Mouse (Mus musculus): ENCODE results near the gene Zfp990.
"Not testable (repeated sequence)": the region's sequence is repeated elsewhere in the genome, so short reads cannot be mapped to it uniquely, and the experiment has no call there.

The Zfp990 gene

DNA sequence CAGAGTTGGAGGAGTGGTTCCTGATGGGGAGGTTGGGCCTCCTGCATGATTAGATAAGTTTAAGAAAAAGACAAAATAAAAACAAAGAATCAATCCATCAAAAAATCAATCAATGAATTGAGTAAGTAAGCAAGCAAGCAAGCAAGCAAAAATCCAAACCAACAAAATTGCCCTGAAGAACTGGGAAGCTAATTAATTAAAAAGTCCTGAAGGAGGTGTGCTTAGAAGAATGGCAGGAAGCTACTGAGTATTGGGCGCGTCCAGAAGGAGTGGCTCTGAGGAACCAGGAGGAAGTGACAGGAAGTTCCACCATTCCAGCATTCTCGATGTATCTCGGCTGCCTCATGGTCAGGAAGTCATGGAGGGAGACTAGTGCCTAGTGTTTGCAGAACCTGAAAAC lies at the start of gene Zfp990:
Zfp990 (plus strand) TSS at position 301 of the 400 bp plus-strand sequence.
- CTCF ChIA-PET, result not testable (repeated sequence)

DNA sequence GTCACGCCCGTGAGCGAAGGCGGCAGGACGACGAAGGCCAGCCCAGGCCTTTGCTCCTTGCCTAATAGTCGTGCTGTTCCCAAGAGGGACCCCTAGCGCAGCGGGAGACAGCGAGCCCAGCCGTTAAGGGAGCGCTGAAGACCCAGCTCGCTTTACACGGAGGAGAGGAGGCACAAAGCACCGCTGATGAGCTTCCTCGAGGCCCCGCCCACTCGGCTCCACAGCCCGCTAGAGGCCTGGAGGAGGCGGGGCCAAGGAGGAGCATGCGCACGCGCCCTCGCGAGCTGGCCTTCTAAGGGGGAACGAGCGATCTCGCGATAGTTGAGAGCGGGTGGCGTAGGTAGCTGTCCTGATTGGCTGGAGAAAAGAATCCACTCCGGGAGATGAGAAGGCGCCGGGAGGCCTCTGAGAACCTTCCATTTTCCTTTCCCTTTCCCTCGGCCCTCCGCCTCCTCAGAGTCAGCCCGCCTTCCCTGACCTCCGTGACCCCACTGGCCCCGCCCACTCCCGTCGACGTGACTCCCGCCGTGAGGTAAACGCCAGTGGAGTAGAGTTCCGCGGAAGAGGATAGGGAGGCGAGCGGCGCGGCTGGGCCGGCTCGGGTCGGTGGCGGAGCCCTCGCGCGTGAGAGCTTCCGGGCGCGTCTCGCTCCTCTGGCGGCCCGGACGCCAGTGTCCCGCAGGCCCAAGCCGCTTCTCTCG lies 46.9 kb upstream of the Zfp990 start:
- CTCF ChIA-PET, result not testable (repeated sequence)

DNA sequence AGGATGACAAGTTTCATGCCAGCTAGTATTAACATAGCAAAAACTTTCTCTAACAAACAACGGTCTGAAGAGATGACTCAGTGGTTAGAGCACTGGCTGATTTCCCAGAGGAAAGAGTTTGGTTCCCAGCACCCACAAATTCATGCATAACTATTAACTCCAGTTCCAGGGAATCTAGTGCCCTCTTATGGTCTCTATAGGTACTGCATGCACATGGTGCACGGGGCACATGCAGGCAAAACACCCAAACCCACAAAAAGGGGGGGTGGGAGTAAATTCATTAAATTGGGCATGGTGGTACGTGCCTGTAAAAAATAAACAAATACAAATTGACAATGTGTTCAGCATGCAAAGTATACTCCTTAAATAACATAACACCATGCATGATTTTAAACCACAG lies 32.4 kb upstream of the Zfp990 start:
- CTCF ChIA-PET, result no interaction called here

DNA sequence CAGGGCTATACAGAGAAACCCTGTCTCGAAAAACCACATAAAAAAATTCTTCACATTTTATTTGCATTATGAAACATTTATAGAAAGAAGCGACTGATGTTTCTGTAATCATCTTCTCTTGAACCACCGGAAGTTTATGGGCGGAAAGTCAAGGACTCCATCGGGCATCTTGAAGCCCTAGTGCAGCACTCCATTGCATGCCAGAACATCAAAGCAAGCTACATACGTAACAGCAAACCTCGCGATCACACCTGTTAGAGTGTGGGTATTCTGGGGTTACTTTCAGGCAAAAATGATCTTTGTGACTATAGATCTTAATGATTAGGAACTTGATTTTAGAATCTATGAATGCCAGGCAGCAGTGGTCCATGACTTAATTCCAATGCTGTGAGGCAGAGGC lies 29.9 kb upstream of the Zfp990 start:
- CTCF ChIA-PET, result not testable (repeated sequence)

DNA sequence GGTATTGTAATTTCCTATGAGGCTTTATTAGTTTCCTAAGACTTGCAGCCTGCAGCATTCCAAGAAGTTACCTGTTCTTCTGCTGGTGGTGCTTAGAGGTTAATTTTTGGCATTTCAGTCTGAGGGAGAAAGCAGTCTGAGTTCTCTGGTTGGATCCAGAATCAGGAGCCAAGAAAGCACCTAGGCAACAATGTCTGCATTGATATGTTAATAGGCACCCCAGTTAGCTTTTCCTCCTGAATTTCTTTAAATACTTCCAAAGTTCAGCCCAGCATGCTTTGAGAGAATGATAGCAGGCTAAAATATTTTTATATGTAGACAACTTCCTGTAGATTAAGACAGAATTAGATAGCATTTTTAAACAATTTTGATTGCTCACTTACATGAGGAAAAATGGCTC lies 21.2 kb upstream of the Zfp990 start:
- CTCF ChIA-PET, result no interaction called here

DNA sequence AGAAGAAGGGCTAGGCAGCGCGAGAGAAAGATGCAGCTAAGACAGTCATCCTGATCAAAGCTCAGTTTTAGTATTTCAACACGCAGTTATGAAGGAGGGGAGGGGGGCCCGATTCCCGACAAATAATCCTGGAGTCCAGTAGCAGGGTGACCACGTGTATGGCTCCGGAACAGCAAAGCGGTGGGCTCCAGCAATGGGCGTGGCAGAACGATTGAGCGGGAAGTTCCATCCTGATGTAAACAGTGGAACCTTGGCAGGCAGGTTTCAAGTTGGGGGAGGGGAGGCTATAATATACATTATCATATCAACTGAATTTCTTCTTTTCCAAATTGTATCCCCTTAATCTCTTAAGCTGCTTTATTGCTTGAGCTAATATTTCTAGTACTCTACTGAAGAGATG lies 18.4 kb upstream of the Zfp990 start:
- CTCF ChIA-PET, result no interaction called here

DNA sequence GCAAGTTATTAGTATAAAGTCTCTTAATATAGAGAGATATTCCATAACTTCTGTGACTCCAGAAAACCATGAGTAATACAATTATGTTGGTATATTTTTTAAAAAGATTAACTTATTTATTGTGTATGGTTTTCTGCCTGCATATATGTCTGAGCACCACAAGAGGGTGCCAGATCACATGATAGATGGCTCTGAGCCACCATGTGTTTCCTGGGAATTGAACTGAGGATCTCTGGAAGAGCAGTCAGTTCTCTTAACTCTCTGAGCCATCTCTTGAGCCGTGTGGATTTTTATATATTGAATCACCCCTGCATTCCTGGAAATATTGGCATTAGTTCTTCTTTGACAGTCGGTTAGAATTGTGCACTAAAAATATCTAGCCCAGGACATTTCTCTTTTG lies 17.2 kb upstream of the Zfp990 start:
- CTCF ChIA-PET, result not testable (repeated sequence)

DNA sequence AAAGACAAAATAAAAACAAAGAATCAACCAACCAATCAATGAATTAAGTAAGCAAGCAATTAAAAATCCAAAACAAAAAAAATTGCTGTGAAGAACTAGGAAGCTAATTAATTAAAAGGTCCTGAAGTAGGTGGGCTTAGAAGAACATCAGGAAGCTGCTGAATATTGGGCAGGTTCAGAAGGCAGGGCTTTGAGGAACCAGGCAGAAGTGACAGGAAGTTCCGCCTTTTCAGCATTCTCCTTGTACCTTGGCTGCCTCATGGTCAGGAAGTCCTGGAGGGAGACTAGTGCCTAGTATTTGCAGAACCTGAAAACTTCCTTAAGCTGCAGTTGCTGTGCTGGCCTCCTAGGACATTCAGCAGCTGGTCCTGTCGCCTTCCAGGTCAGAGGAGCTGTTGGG lies 4.1 kb downstream of the Zfp990 start:
- CTCF ChIA-PET, result not testable (repeated sequence)

DNA sequence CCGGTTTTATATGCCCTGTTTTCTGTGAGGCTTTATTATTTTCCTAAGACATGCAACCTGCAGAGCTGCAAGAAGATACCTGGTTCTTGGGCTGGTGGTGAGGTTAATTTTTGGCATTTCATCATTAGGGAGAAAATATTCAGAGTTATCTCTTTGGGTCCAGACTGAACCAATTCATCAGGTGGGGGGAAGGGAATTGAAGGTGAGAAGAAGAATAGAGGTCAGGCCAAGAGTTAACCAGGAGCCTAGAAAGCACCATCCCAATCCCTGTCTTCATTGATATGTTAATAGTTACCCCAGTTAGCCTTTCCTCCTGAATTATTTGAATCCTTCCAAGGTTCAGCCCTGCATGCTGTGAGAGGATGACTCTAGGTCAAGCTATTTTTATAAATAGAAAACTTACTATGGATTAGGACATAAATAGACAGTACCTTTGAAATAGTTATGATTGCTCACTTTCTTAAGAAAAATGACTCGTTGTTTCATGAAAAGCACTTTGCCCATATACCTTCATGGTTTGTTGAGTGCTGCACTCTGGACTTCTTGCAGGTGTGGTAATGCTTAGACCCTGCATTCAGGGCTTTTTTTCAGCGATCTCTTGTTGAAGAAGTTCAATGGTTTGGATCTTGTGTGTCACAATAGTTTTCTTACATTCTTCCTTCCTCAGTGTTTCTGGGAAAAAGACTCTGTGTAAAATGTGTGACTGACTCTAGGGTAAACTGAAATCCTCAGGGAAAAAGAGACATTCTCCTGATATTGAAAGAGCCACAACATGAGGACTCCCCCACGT lies 5.4 kb downstream of the Zfp990 start:
- CTCF ChIA-PET, result not testable (repeated sequence)

DNA sequence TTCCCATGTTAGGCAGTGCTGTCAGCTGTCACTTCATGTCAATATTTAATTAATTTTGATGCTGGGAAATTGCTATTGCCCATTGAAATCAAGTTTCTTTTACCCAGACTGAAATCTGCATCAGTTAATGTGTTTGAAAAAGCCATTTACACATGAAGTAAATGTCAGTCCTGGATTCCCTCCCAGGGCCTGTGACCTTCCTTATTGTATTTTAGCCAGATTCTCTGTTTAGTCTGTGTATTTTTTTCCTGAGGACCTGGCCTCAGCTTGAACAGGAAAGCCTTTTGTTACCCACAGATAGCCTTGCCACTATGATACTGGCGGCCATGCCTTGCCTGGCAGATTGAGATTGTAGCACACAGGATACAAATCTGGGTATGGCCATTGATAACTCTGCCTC lies 6.8 kb downstream of the Zfp990 start:
- CTCF ChIA-PET, result not testable (repeated sequence)

DNA sequence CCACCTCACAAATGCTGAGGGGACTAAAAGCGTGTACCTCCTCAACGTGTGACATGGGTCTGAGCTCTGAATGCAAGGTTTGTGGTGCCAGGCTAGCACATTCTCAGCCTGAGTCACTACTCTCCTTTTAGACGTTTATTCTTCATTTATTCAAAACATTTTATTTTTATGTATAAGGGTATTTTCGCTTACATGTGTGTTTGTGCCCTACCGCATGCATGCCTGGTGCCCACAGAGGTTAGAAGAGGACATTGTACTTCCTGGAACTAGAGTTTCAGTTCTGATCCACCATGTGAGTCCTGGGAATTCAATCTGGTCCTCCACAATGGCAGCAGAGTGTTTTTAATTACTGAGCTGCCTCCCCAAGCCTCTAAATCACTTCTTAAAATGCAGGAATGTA lies 33.3 kb downstream of the Zfp990 start:
- CTCF ChIA-PET, result not testable (repeated sequence)

DNA sequence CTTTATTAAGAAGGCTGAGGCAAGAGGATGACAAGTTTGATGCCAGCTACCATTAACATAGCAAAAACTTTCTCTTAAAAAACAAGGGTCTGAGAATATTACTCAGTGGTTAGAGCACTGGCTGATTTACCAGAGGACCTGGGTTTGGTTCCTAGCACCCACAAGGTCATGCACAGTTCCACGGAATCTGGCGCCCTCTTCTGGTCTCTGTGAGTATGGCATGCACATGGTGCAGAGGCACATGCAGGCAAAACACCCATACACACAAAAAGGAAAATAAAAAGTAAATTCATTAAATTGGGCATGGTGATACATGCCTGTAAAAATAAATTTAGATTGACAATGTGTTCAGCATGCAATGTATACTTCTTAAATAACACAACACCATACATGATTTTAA lies 34.5 kb downstream of the Zfp990 start:
- CTCF ChIA-PET, result not testable (repeated sequence)

DNA sequence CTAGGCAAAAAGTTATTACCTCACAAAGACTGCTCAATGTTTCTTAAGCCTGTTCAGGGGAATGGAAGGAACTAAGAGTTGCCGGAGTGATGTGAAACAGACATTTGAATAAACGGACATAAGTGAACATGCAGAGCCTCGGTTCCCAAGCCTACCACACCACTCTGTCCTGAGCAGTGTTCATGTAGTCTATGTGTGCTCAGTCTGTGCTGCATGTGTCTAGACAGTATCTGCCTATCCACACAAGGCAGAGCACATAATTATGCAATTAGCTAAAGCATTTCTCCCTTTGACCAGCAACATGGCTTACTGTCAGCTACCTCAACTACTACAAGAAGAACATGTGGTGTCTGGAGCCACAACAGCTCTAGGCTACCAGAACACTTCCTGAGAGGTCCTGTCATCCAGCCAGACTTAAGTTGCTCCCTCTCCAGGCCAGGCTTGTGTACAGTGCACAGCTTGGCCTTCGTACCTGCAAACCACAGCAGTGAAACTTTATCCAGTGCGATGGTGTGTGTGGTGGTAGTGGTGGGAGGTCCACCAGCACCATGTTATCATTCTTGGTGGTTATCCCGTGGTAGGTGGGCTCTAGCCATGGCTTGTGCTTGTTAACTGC lies 35.3 kb downstream of the Zfp990 start:
- CTCF ChIA-PET, result not testable (repeated sequence)

DNA sequence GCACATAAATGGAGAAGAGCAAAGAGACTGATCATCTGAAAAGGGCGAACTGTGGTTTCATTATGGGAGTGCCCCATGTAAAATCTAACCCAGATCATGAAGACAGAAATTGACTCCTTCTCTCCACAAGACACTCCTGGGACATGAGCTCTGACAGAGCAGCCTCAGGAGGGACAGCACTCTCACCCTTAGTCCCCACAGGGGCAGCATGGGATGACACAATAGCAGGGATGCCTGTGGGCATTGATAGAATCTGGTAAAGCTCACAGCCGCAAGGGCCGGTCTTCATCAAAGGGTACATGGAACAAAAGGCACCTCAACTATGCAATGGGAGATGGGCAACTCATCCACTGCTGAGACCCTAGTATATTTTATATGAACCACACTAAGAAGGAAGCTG lies 35.9 kb downstream of the Zfp990 start:
- CTCF ChIA-PET, result not testable (repeated sequence)

DNA sequence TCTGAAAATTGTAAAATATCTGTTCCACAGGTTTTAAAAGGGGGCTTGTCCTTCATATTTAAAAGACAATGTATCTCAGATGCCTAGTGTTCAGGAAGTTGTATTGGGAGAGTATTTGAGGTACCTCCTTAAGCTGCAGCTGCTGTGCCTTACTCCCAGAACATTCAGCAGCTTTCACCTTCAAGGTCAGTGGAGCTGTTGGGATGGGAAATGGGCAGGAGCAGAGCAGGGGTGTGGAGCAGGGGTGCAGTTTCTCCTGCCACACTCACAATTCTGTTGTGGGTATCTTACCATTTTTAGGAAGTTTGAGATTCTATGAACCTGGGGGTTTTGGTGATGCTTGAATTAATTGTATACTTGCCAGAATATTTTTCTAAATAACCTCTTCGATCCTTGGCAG lies 46.1 kb downstream of the Zfp990 start:
- CTCF ChIA-PET, result no interaction called here

DNA sequence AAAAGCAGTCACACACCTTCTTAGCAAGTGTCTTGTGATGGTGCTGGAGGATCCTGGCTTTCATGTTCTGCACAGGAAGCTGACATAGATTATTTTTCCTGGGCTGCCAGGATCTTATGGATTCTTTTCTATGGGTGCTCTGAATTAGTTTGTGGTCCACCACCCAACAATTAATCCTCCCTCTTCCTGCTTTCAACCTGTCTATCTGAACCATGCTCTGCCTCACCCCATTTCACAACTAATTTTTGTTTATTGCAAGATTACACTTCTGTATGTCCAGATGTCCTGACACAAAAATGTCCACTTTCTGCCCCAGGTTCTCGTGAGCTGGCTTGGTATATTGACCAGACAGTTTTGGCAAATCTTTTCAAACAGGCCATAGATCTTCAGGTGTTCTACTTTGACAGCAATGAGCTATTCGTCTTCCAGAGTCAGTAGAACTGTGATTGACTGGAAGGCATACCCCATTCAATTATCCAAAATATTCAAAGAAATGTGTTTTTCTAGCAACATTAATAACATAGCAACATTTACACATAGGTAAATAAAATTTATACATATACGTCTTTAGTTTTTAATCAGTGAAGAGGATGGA lies 49.0 kb downstream of the Zfp990 start:
- CTCF ChIA-PET, result no interaction called here

DNA sequence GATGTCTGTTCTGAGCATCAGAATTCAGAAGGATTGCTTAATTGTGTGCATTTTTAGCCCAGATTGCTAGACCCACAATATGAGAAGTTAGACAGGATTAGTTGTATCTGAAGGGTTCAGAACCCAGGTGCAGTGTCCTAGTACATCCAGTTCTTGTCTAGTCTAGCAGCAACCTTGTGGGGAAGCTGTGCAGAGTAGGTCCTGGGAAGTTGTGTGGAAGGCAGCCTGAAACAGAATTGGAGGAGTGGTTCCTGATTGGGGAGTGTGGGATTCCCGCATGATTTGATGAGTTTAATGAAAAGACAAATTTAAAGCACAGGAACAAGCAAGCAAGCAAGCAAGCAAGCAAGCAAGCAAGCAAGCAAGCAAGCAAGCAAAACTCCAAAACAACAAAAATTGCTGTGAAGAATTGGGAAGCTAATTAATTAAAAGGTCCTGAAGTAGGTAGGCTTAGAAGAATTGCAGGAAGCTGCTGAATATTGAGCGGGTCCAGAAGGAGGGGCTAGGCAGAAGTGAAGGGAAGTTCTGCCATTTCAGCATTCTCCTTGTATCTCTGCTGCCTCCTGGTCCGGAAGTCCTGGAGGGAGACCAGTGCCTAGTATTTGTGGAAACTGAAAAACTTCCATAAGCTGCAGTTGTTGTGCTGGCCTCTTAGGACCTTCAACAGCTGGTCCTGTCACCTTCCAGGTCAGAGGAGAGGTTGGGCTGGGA lies 53.7 kb downstream of the Zfp990 start:
- CTCF ChIA-PET, result no interaction called here

DNA sequence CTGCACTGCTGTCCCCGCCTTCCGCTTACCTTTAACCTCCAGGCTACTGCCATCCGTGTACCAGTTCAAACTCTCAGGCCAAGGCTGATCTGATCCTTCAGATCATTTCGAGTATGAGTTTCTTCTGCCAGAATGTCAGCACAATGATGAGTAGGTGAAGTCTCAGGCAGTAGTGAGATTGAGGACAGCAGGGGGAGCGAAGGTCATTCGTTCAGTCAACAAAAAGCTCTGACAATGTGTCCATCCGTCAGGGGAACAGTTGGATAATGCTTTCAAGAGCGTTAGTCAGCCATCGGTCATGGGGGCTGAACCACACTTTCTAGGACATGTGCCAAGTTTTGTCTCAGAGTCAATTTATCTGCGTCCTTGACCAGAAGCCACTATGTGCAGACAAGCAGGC lies 59.9 kb downstream of the Zfp990 start:
- CTCF ChIA-PET, result not testable (repeated sequence)

DNA sequence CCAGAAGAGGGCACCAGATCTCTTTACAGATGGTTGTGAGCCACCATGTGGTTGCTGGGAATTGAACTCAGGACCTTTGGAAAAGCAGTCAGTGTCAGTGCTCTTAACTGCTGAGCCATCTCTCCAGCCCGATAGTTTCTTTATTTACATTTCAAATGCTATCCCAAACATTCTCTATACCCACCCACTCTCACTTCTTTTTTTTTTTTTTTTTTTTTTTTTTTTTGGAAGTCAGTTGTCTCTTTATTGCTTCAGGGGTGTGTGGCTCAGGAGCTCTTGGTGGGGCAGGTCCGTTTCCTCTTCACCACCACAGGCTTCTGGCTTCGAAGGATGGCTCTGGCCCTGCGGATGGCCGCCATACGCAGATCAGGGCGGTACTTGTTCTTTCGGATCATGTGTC lies 66.1 kb downstream of the Zfp990 start:
- CTCF ChIA-PET, result not testable (repeated sequence)

DNA sequence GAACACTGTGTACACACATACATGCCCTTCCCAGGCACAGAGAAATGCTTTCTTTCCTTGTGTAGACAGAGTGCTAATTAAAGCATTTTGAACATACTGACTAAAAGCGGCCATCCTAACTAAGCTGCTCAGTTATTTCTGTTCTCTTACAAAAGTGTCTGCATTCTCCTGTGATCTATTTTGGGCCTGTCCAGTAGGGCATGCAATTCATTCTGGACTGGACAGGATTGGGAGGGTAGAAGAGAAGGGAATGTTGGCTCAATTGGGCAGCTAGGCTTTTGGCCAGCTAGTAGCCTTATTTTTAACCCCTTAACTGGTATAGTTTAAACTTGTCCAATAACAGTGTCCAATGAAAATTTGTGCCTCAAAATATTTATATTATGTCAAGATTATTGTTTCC lies 69.8 kb downstream of the Zfp990 start:
- CTCF ChIA-PET, result not testable (repeated sequence)

DNA sequence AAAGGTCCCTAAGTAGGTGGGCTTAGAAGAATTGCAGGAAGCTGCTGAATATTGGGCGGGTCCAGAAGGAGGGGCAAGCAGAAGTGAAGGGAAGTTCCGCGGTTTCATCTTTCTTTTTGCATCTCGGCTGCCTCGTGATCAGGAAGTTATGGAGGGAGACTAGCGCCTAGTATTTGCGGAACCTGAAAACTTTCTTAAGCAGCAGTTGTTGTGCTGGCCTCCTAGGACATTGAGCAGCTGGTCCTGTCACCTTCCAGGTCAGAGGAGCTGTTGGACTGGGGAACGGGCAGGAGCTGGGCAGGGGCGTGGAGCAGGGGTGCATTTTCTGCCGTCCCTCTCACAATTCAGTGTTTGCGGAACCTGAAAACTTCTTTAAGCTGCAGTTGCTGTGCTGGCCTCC lies 74.5 kb downstream of the Zfp990 start, which contains the start of gene Gm13212:
Gm13212 (plus strand) TSS at position 89 of the 400 bp plus-strand sequence.
- CTCF ChIA-PET, result not testable (repeated sequence)

DNA sequence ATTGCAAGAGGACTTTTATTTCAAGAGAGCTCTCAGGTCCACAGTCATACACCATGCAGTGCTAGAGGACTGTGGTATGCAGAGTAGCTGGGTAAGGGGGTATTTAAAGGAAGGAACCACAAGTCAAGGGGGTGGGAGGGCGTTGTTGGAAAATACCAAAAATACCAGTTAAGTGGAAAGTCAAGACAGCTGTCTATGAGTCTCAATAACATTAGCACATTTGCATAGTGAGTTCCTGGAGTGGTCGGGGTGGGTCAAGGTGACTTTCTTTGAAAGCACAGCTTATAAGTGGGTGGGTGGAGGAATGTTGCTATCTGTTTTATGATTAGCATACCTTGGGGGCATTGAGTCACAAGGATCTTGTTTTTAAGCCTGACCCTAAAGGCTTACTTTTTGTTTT lies 75.5 kb downstream of the Zfp990 start:
- CTCF ChIA-PET, result not testable (repeated sequence)

Measured in spleen, embryonic (tissue).